Mouse (Mus musculus): ENCODE data around the gene Cdc34b. TPM values are rescaled to one million over a fixed set of nuclear protein-coding genes. Genes with fewer than 3 reads are reported as not detected.
A peak's percentile ranks its signal among the peaks of the same experiment; 100 is the strongest.

The Cdc34b gene
- total RNA-seq, 2 experiments from 2014 or later: 0.45 TPM; not detected in 1

- peak in 1 of 2 experiments; percentile 18 for DNase-seq (ENCODE audit: low spot score in 2 of 2)
These were observed 8.8 kb upstream of the Cdc34b start for GRCm38 (mm10) chr11:94732773-94733172.

GRCm38 (mm10) chr11:94735746-94736145 is 5.8 kb upstream of the Cdc34b start:
- DNase-seq (ENCODE audit: low spot score in 2 of 2): no peak

- no peak for DNase-seq (ENCODE audit: low spot score in 2 of 2)
These were observed 11.5 kb downstream of the Cdc34b start for GRCm38 (mm10) chr11:94752946-94753713.

- DNase-seq (ENCODE audit: low spot score in 2 of 2): no peak
These were observed 18.3 kb downstream of the Cdc34b start for GRCm38 (mm10) chr11:94759916-94760315.

- DNase-seq (ENCODE audit: low spot score in 2 of 2): no peak
These were observed 18.8 kb downstream of the Cdc34b start for GRCm38 (mm10) chr11:94760364-94760763.

- no peak for DNase-seq (ENCODE audit: low spot score in 2 of 2)
These were observed 19.2 kb downstream of the Cdc34b start for GRCm38 (mm10) chr11:94760799-94761198.

GRCm38 (mm10) chr11:94762281-94762680 is 20.7 kb downstream of the Cdc34b start:
- no peak for DNase-seq (ENCODE audit: low spot score in 2 of 2)

GRCm38 (mm10) chr11:94762775-94763174 is 21.2 kb downstream of the Cdc34b start:
- DNase-seq (ENCODE audit: low spot score in 2 of 2): no peak

- DNase-seq (ENCODE audit: low spot score in 2 of 2): no peak
These were observed 25.7 kb downstream of the Cdc34b start for GRCm38 (mm10) chr11:94767241-94767640.

GRCm38 (mm10) chr11:94772363-94773055 is 30.9 kb downstream of the Cdc34b start:
- DNase-seq (ENCODE audit: low spot score in 2 of 2): no peak

- DNase-seq (ENCODE audit: low spot score in 2 of 2): no peak
These were observed 32.3 kb downstream of the Cdc34b start for GRCm38 (mm10) chr11:94773851-94774250.

- DNase-seq (ENCODE audit: low spot score in 2 of 2): no peak
These were observed 33.4 kb downstream of the Cdc34b start for GRCm38 (mm10) chr11:94774887-94775497.

GRCm38 (mm10) chr11:94782603-94783002 is 41.0 kb downstream of the Cdc34b start, which contains the start of gene Tmem92:
Gene Tmem92, minus strand, starts transcription at chr11:94782703.
- DNase-seq (ENCODE audit: low spot score in 2 of 2): no peak

- peak; percentile 46 for DNase-seq (ENCODE audit: low spot score in 2 of 2)
These were observed 43.7 kb downstream of the Cdc34b start for GRCm38 (mm10) chr11:94785247-94785646.

GRCm38 (mm10) chr11:94791700-94792099 is 50.1 kb downstream of the Cdc34b start:
- DNase-seq (ENCODE audit: low spot score in 2 of 2): no peak

Other genes with a start within 250 kb of the Cdc34b start
- 1 to 10 TPM; 3.9 to 5.7 TPM for gene Epn3, start 241.8 kb upstream of the Cdc34b start, total RNA-seq (2021)
- gene Mycbpap, start 220.0 kb upstream of the Cdc34b start, total RNA-seq (2021): 1 to 10 TPM; 1.6 to 5.6 TPM
- gene Rsad1, start 192.5 kb upstream of the Cdc34b start, total RNA-seq (2021): 10 to 100 TPM; 10.2 to 11.6 TPM
- gene Chad, start 176.7 kb upstream of the Cdc34b start, total RNA-seq (2021): 1 to 10 TPM; 1.3 to 2.4 TPM
- gene Acsf2, start 139.9 kb upstream of the Cdc34b start, total RNA-seq (2021): 10 to 100 TPM; 20.9 to 23.0 TPM
- 10 to 100 TPM; 74.0 to 75.1 TPM for gene Lrrc59, start 112.0 kb upstream of the Cdc34b start, total RNA-seq (2021)
- 10 to 100 TPM; 64.5 to 69.6 TPM for gene Mrpl27, start 88.0 kb upstream of the Cdc34b start, total RNA-seq (2021)
- gene Eme1, start 87.8 kb upstream of the Cdc34b start, total RNA-seq (2021): under 1 TPM; 0.60 to 0.78 TPM
- gene Xylt2, start 64.3 kb upstream of the Cdc34b start, total RNA-seq (2021): 10 to 100 TPM; 27.3 to 36.0 TPM
- not detected for gene Gm11541, start 37.3 kb upstream of the Cdc34b start, total RNA-seq (2021)
- not detected for gene Tmem92, start 40.9 kb downstream of the Cdc34b start, total RNA-seq (2021)
- gene Col1a1, start 194.4 kb downstream of the Cdc34b start, total RNA-seq (2021): 10 to 100 TPM; 39.7 to 59.5 TPM
- not detected for gene Hils1, start 225.8 kb downstream of the Cdc34b start, total RNA-seq (2021)
- gene Sgca, start 234.5 kb downstream of the Cdc34b start, total RNA-seq (2021): under 1 TPM; 0.95 to 0.99 TPM
- 100 to 1,000 TPM; 705 to 706 TPM for gene Ppp1r9b, start 249.3 kb downstream of the Cdc34b start, total RNA-seq (2021)